Mouse (Mus musculus) kidney, embryonic 16.5 days (tissue): ENCODE data around the gene Suclg1. TPM values are rescaled to one million over a fixed set of nuclear protein-coding genes. Genes with fewer than 3 reads are reported as not detected.
A peak's percentile ranks its signal among the peaks of the same experiment; 100 is the strongest.

Source experiments
- ATAC-seq: fragments of 200-750 bp; cut with Nextera tagmentation; 2 replicates; pipeline ENCODE4 v1.8.0; 2017; ENCODE audit warnings: moderate TSS enrichment; ENCODE audit not compliant: low FRiP score, low TSS enrichment
- H3K27ac ChIP-seq: fragments of 300-500 bp; sonication (generic); 2 replicates; pipeline ENCODE4 v1.5.1; 2014; ENCODE audit warnings: low read length
- H3K27me3 ChIP-seq: fragments of 300-500 bp; sonication (generic); 2 replicates; pipeline ENCODE4 v1.6.1; 2014; ENCODE audit warnings: low read length, control low read depth, mixed read lengths; ENCODE audit not compliant: insufficient read depth
- H3K36me3 ChIP-seq: fragments of 300-500 bp; sonication (generic); 2 replicates; pipeline ENCODE4 v1.6.1; 2014; ENCODE audit warnings: low read length, control low read depth, mixed read lengths; ENCODE audit not compliant: insufficient read depth
- H3K4me1 ChIP-seq: fragments of 300-500 bp; sonication (generic); 2 replicates; pipeline ENCODE4 v1.6.1; 2014; ENCODE audit warnings: low read length, control low read depth, mixed read lengths; ENCODE audit not compliant: insufficient read depth
- H3K4me2 ChIP-seq: fragments of 300-500 bp; sonication (generic); replicated peaks from 2 replicates; pipeline ENCODE4 v1.6.1; 2014; ENCODE audit warnings: low read depth, low read length
- H3K4me3 ChIP-seq: fragments of 300-500 bp; sonication (generic); 2 replicates; pipeline ENCODE4 v1.5.1; 2014; ENCODE audit warnings: mild to moderate bottlenecking, low read length
- H3K9ac ChIP-seq: fragments of 300-500 bp; sonication (generic); replicated peaks from 2 replicates; pipeline ENCODE4 v1.6.1; 2014; ENCODE audit warnings: low read length
- H3K9me3 ChIP-seq: fragments of 300-500 bp; sonication (generic); 2 replicates; pipeline ENCODE4 v1.6.1; 2016; ENCODE audit warnings: low read length, control low read depth
- WGBS: fragments of 180-500 bp; shearing (Covaris S2); extraction: QIAGEN DNeasy Blood & Tissue Kit; methylation state at CpG from one replicate; pipeline ENCODE4 v1.1.7; 2014; 5-methylcytosine and 5-hydroxymethylcytosine counted together
- polyA plus RNA-seq: library from polyadenylated mRNA; unstranded; fragments of >200 nt; fragmentation: Nextera tagmentation; extraction: Ambion mirVana; gene quantifications from 2 replicates; pipeline ENCODE4 v1.2.1, GENCODE M21; 2015

Suclg1 gene
- 230 and 251 TPM in 2 replicates for polyA plus RNA-seq

DNA sequence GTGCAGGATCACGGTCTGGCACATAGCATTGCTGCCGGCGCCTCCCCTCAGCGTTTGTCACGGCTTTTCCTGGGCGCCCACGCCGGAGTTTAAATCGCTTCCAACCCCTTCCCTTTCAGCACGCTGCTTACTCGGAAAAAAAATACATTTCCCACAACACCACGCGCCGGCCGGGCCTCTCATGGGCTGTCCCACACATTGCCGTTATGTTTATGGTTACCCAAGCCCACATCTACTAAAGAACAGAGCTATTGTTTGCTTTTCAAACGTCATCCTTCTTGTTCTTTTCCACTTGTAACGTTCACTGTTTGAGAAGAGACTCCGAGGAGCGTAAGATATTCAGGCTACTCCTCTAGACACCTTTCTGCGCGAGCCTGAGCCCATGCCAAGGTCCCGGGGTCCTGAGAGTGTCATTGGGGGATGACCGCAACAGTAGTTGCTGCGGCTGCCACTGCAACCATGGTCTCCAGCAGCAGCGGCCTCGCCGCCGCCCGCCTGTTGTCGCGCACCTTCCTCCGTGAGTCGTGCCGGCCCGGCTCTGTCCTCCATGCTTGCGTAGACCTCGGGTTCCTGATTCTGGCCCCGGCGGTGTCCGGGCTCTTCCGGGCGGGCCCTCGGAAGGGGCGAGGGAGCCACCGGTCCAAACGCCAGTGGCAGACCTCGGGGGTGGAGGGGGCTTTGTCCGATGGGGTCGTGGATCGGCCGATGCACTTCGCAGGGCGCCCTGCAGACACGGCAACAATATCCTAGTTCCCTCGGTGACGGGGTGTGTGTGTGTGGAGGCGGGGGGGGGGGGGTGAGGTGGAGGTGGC, at the start of gene Suclg1:
Gene Suclg1, plus strand, starts transcription at position 146 of the 812 bp plus-strand sequence.
- peak within 1 kb of the TSS; percentile 81 for H3K27ac ChIP-seq
- H3K9me3 ChIP-seq, result no peaks in the 10 kb centered on the region
- H3K4me2 ChIP-seq, result peak within 1 kb of the TSS; percentile 86
- ATAC-seq, result peak; percentile 96
- H3K9ac ChIP-seq, result peak within 1 kb of the TSS; percentile 93
- peak within 1 kb of the TSS; percentile 99 for H3K4me3 ChIP-seq
- under 1% methylated on average over 57 of the region's 58 CpGs for WGBS
- no peaks in the 10 kb centered on the region for H3K36me3 ChIP-seq
- H3K4me1 ChIP-seq, result peaks cover 15% of the 10 kb centered on the region
- H3K27me3 ChIP-seq, result no peaks in the 10 kb centered on the region

- Histone ChIP-seq H3K27me3 (no peaks in the 10 kb centered on the region), H3K9ac (no peak overlapping the region), H3K27ac (no peak overlapping the region), H3K4me1 (no peaks in the 10 kb centered on the region), H3K4me2 (no peak overlapping the region), H3K4me3 (no peak overlapping the region), H3K9me3 (no peaks in the 10 kb centered on the region), H3K36me3 (no peaks in the 10 kb centered on the region)
- ATAC-seq, result no peak
- WGBS, result 65% methylated on average over 2 of the region's 2 CpGs
These were observed 44.5 kb upstream of the Suclg1 start for GRCm38 (mm10) chr6:73203724-73204123.

DNA sequence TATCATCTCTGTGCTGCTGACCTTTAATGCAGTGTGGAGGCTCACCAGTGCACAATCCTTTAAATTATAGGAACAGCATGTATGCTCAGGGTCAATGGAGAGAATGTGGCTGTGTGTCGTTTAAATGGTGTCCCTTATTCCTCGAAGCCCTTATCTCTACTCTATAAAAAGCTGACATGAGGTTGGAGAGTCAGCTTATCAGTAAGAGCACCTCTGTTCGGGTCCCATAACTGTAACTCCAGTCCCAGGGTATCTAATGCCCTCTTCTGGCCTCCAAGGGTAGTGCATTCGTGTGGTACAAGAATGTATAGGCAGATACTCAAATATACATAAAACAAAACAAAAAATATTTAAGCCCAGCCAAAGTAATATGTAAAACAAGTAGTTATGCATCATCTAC, 43.2 kb upstream of the Suclg1 start:
- no peak for ATAC-seq

DNA sequence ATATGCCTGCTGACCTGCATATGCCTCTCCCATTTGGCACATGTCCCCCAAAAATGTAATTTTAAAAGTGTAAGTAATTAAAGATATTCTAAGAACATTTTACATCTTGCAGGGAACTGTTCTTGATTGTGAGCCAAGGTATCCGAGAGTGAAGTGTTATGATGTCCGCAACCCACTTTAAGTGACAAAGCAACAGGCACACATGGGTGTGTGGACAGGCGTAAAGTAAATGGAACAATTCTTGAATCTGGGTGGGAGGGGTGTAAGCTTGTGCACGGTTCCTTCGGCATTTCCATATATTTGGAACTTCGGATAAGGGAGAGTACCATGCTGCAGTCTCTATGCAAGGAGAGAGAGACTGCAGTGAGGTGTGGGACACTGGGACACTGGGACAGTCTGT, 38.6 kb upstream of the Suclg1 start:
- no peaks in the 10 kb centered on the region for H3K27me3 ChIP-seq
- H3K27ac ChIP-seq, result no peak overlapping the region
- no peak overlapping the region for H3K4me3 ChIP-seq
- no peaks in the 10 kb centered on the region for H3K9me3 ChIP-seq
- 93% methylated on average over 6 of the region's 6 CpGs for WGBS
- no peak for ATAC-seq
- no peak overlapping the region for H3K4me2 ChIP-seq
- no peaks in the 10 kb centered on the region for H3K36me3 ChIP-seq
- H3K4me1 ChIP-seq, result no peaks in the 10 kb centered on the region
- no peak overlapping the region for H3K9ac ChIP-seq

More for the DNA sequence above, 43.2 kb upstream of the Suclg1 start:
- Histone ChIP-seq H3K27ac (no peak overlapping the region), H3K4me3 (no peak overlapping the region), H3K4me1 (no peaks in the 10 kb centered on the region), H3K9ac (no peak overlapping the region), H3K9me3 (no peaks in the 10 kb centered on the region), H3K27me3 (no peaks in the 10 kb centered on the region), H3K36me3 (no peaks in the 10 kb centered on the region), H3K4me2 (no peak overlapping the region)
- WGBS, result 81% methylated on average over 4 of the region's 4 CpGs

- no peaks in the 10 kb centered on the region for H3K4me1 ChIP-seq
- H3K27me3 ChIP-seq, result no peaks in the 10 kb centered on the region
- 78% methylated on average over 4 of the region's 4 CpGs for WGBS
- no peak overlapping the region for H3K4me3 ChIP-seq
- H3K9ac ChIP-seq, result no peak overlapping the region
- no peak for ATAC-seq
- H3K27ac ChIP-seq, result no peak overlapping the region
- H3K9me3 ChIP-seq, result no peaks in the 10 kb centered on the region
- H3K4me2 ChIP-seq, result no peak overlapping the region
- no peaks in the 10 kb centered on the region for H3K36me3 ChIP-seq
These were observed 37.7 kb upstream of the Suclg1 start for GRCm38 (mm10) chr6:73210445-73210972.

DNA sequence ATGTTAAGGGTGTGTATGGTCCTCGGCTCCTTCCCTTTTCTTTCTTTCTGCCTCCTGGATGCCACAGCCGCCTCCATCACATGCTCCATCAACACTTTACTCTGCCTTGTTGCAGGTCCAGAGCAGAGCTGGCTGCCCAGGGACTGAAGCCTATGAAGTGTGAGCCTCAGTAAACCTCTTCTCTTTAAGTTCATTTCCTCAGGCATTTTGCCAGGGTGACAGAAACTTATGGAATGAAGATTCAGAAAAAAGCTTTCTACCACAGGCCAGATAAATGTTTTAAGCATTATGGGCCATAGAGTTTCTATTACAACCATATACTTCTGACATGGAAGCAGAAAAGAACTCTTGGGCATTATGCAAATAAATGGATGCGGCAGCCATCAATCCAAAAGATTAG, 37.1 kb upstream of the Suclg1 start:
- no peak overlapping the region for H3K4me2 ChIP-seq
- no peak for ATAC-seq
- no peaks in the 10 kb centered on the region for H3K9me3 ChIP-seq
- H3K36me3 ChIP-seq, result no peaks in the 10 kb centered on the region
- no peaks in the 10 kb centered on the region for H3K4me1 ChIP-seq
- H3K27me3 ChIP-seq, result no peaks in the 10 kb centered on the region
- H3K9ac ChIP-seq, result no peak overlapping the region
- H3K27ac ChIP-seq, result no peak overlapping the region
- 93% methylated on average over 3 of the region's 3 CpGs for WGBS
- H3K4me3 ChIP-seq, result no peak overlapping the region

- Histone ChIP-seq H3K9ac (no peak overlapping the region), H3K36me3 (no peaks in the 10 kb centered on the region), H3K4me3 (no peak overlapping the region), H3K9me3 (no peaks in the 10 kb centered on the region), H3K27ac (no peak overlapping the region), H3K4me2 (no peak overlapping the region), H3K27me3 (no peaks in the 10 kb centered on the region), H3K4me1 (no peaks in the 10 kb centered on the region)
- no peak for ATAC-seq
These were observed 36.6 kb upstream of the Suclg1 start for GRCm38 (mm10) chr6:73211602-73212001.

DNA sequence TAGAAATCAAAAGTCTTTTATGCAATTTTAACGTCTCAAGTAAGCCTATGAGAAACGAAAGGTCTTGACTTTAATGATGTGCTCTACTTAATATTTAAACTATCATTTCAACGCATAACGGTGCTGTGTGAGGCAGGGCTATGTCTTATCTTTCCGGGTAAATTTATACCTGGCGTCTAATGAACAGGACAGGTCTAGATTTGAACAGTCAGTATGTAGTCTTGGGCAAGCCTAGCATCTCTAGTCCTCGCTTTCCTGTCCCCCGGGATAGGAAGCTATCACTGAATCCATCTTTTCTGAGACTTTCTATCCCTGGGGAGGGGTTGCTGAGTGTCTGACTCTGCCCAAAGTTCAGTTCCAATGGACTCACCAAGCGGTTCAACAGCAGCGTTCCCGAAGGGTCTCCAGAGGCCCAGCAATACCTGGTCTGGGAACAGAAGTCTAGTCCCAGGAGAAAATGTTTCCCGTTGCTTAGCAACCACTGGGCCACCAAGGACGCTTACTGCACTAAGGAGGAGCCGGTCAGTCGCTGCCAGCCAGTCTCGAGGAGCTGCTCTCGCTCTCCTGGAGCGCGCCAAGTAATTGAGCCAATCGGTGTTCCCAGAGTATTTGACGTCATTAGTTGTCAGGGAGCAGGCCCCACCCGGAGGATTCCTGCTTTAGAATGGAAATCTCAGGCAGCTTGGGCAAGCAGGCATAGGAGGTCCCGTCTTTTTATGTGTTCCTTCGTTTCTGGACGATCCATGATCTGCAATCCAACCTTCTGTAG, 26.8 kb upstream of the Suclg1 start, which contains the start of gene Dnah6:
Gene Dnah6, minus strand, starts transcription at position 463 of the 769 bp plus-strand sequence.
- Histone ChIP-seq H3K9me3 (no peaks in the 10 kb centered on the region), H3K36me3 (no peaks in the 10 kb centered on the region), H3K27me3 (no peaks in the 10 kb centered on the region), H3K4me2 (peak within 1 kb of the TSS; percentile 57), H3K9ac (peak within 1 kb of the TSS; percentile 29), H3K4me3 (peak within 1 kb of the TSS; percentile 33), H3K27ac (peak within 1 kb of the TSS; percentile 73), H3K4me1 (peaks cover 14% of the 10 kb centered on the region)
- 33% methylated on average over 25 of the region's 25 CpGs for WGBS
- peak; percentile 98 for ATAC-seq

DNA sequence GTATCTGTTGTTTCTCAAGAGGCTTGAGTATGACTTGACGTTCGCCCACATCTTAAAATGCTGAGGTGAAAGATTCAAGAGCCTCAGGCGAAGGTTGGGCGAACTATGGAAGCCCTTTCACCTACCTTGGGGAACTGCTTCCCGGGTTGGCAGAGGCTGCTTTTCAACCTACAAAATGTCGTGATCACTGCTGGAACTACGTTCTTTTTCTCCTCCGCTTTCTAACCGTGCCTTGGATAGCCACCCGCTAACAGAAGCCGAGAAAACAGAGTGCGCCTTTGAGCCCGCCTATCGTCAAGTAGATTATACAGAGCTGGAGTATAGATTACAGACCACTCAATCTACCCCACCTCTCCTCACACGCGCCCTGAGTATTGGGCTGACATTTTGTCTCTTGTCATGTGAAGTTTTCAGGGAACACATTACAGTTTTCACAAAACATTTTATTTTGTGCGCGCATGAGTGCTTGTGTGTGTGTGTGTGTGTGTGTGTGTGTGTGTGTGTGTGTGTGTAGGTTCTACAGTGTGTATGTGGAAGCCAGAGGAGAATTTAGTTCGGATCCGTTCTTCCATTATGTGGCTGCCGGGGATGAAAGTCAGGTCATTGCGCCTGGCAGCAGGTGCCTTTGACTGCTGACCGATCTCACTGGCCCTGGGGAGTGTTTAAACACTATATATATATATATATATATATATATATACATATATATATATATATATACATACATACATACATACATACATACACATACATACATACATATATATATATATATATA, 26.0 kb upstream of the Suclg1 start:
- no peaks in the 10 kb centered on the region for H3K36me3 ChIP-seq
- ATAC-seq, result peak; percentile 62
- peak overlapping the region; percentile 29 for H3K9ac ChIP-seq
- H3K9me3 ChIP-seq, result no peaks in the 10 kb centered on the region
- H3K27ac ChIP-seq, result peak overlapping the region; percentile 73
- peaks cover 14% of the 10 kb centered on the region for H3K4me1 ChIP-seq
- no peaks in the 10 kb centered on the region for H3K27me3 ChIP-seq
- 20% methylated on average over 23 of the region's 23 CpGs for WGBS
- H3K4me3 ChIP-seq, result peak overlapping the region; percentile 33
- peak overlapping the region; percentile 57 for H3K4me2 ChIP-seq
